Mouse (Mus musculus): ENCODE measurements at regions not wholly inside any gene's neighbourhood (a gene's known extent, or its start where the extent isn't known, plus 50 kb on each side); places are given as distances from the start of the nearest gene placed in this dataset.

DNA sequence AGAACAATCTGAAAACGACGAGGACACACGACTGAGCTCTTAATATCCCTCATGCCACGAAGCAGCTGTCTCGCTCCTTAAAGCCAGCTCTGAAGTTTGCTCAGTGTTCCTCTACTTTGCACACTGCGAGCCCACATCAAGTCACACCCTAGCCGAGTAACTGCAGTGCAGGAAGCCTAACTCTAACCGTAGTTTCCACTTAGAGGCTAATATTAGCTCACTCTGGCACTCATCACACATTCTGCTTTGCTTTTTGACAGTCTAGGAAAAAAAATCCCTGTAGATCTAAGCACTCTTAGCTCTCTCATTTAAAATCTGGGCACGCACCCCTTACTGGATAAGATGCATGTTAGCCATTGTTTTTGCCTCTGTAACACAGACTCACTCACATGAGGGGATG, 195.0 kb downstream of the Gpat3 start:
- Histone ChIP-seq H3K27ac (ENCODE audit: low read depth) (no peak overlapping the region), H3K9ac (ENCODE audit: low read length) (no peak overlapping the region), H3K4me1 (replicated peaks; ENCODE audit: control insufficient read depth, insufficient read depth, low read length) (no peaks in the 10 kb centered on the region), H3K27me3 (replicated peaks; ENCODE audit: control insufficient read depth, insufficient read depth, low read length) (no peaks in the 10 kb centered on the region), H3K36me3 (ENCODE audit: control insufficient read depth, insufficient read depth, low read length) (no peaks in the 10 kb centered on the region), H3K9me3 (ENCODE audit: control insufficient read depth, low read length) (no peaks in the 10 kb centered on the region), H3K4me2 (ENCODE audit: low read length) (no peak overlapping the region), H3K4me3 (ENCODE audit: low read depth, low read length) (no peak overlapping the region)
- 75% methylated on average over 9 of the region's 9 CpGs for WGBS
- DNase-seq (ENCODE audit: low spot score), result no peak
- no peak for ATAC-seq (replicated peaks; ENCODE audit: low FRiP score, low TSS enrichment, low read depth)

DNA sequence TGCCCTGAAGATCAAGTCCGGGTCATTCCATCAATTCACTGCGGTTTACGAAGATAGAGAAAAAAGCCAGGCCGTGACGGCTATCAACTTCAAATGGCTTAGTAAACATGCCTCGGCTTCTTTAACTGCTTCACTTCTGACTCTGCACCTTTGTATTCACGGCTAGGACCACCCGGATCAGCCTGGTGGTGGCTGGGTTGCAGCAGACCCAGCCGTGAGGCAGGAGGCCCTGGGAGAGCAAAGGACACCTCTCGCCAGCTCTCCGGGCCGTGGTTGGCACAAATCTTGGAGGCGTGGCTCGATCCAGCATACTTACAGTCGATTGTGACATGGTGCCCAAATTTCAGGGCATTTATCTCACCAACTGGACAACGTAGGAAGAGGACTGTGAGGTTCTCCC, 187.5 kb downstream of the Gpat3 start:
- Histone ChIP-seq H3K4me1 (replicated peaks; ENCODE audit: control insufficient read depth, insufficient read depth, low read length) (no peaks in the 10 kb centered on the region), H3K9ac (ENCODE audit: low read length) (no peak overlapping the region), H3K27ac (ENCODE audit: low read depth) (no peak overlapping the region), H3K27me3 (replicated peaks; ENCODE audit: control insufficient read depth, insufficient read depth, low read length) (no peaks in the 10 kb centered on the region), H3K36me3 (ENCODE audit: control insufficient read depth, insufficient read depth, low read length) (no peaks in the 10 kb centered on the region), H3K9me3 (ENCODE audit: control insufficient read depth, low read length) (no peaks in the 10 kb centered on the region), H3K4me3 (ENCODE audit: low read depth, low read length) (no peak overlapping the region), H3K4me2 (ENCODE audit: low read length) (no peak overlapping the region)
- no peak for ATAC-seq (replicated peaks; ENCODE audit: low FRiP score, low TSS enrichment, low read depth)
- WGBS, result 63% methylated on average over 16 of the region's 16 CpGs
- no peak for DNase-seq (ENCODE audit: low spot score)

DNA sequence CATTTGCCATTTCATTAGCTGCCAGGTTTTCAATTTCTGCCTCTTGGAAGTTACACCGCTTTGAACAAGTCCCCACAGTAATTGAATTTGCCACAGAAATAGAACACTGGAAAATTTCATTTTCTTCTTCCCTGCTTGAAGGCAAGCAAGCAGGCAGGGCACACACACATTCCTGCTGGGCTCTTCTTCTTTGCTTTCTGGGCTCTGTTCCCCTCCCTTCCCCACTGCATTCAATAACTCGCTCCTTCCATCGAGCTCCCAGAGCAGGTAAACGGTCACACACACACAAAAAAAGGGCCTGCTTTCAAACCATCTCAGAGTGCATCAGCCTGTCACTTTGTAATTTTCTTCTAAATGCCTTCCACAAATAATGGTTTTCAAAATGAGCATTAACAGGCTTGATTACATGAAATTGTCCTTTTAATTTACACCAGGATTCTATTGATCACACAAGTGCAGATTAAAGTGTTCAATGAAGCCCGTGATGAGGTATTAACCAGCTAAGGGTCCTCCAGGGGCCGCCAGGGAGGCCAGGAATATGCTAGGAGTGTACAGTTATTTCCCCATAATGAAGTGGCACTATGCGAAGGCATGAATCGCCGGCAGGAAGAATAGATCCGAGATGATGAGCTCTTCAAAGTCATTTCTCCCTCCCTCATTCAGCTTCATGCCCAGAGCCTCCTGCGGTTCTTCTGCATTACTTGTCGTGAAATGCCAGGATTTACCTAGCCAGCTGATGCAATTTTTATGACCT, 186.8 kb downstream of the Gpat3 start:
- ATAC-seq (replicated peaks; ENCODE audit: low FRiP score, low TSS enrichment, low read depth) (no peak), DNase-seq (ENCODE audit: low spot score) (no peak)
- Histone ChIP-seq H3K27ac (ENCODE audit: low read depth) (no peak overlapping the region), H3K27me3 (replicated peaks; ENCODE audit: control insufficient read depth, insufficient read depth, low read length) (no peaks in the 10 kb centered on the region), H3K36me3 (ENCODE audit: control insufficient read depth, insufficient read depth, low read length) (no peaks in the 10 kb centered on the region), H3K4me3 (ENCODE audit: low read depth, low read length) (no peak overlapping the region), H3K4me1 (replicated peaks; ENCODE audit: control insufficient read depth, insufficient read depth, low read length) (no peaks in the 10 kb centered on the region), H3K9me3 (ENCODE audit: control insufficient read depth, low read length) (no peaks in the 10 kb centered on the region), H3K4me2 (ENCODE audit: low read length) (no peak overlapping the region), H3K9ac (ENCODE audit: low read length) (no peak overlapping the region)
- WGBS, result 70% methylated on average over 12 of the region's 12 CpGs

DNA sequence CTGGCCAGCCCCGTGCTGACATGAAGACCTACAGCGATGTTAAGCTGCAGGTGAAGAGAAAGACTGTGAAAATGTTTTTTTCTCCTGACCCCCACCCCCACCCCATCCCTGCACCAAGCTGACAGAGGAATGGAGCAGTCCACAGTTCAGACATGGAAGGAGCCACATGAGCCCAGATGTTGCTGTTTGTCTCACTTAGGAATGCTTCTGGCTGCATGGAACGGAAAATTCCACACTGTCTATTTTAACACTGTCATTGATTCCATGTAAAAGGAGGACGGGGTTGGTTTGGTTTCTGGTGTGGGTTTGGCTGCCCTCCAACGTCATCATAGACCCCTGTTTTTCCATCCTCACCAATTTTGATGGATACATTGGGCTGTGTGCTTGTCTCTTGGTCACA, 179.3 kb downstream of the Gpat3 start:
- Histone ChIP-seq H3K27ac (ENCODE audit: low read depth) (no peak overlapping the region), H3K27me3 (replicated peaks; ENCODE audit: control insufficient read depth, insufficient read depth, low read length) (no peaks in the 10 kb centered on the region), H3K36me3 (ENCODE audit: control insufficient read depth, insufficient read depth, low read length) (no peaks in the 10 kb centered on the region), H3K4me3 (ENCODE audit: low read depth, low read length) (no peak overlapping the region), H3K4me1 (replicated peaks; ENCODE audit: control insufficient read depth, insufficient read depth, low read length) (no peaks in the 10 kb centered on the region), H3K9ac (ENCODE audit: low read length) (no peak overlapping the region), H3K4me2 (ENCODE audit: low read length) (no peak overlapping the region), H3K9me3 (ENCODE audit: control insufficient read depth, low read length) (no peaks in the 10 kb centered on the region)
- WGBS, result 74% methylated on average over 5 of the region's 5 CpGs
- DNase-seq (ENCODE audit: low spot score), result no peak
- no peak for ATAC-seq (replicated peaks; ENCODE audit: low FRiP score, low TSS enrichment, low read depth)

DNA sequence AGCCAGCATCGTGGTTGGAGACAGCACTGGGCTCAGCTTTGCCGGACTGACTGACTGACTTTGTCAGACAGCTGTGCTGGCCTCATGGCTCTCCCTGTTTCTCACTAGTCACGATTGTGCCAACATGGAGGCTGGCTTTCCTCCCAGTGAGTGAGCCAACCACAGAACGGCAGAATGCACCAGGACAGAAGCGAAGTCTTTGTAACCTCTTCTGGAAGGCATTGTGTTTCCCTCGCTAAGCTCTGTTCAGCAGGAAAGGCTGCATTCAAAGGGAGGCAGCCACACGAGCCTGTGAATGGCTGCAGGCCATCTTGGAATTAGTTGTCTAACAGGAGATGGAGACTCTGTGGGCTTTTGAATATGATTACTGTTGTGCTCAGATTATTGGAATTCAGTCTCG, 178.3 kb downstream of the Gpat3 start:
- 84% methylated on average over 8 of the region's 8 CpGs for WGBS
- no peaks in the 10 kb centered on the region for H3K36me3 ChIP-seq (ENCODE audit: control insufficient read depth, insufficient read depth, low read length)
- no peak for ATAC-seq (replicated peaks; ENCODE audit: low FRiP score, low TSS enrichment, low read depth)
- no peaks in the 10 kb centered on the region for H3K9me3 ChIP-seq (ENCODE audit: control insufficient read depth, low read length)
- no peaks in the 10 kb centered on the region for H3K27me3 ChIP-seq (replicated peaks; ENCODE audit: control insufficient read depth, insufficient read depth, low read length)
- no peak overlapping the region for H3K9ac ChIP-seq (ENCODE audit: low read length)
- H3K27ac ChIP-seq (ENCODE audit: low read depth), result no peak overlapping the region
- no peak for DNase-seq (ENCODE audit: low spot score)
- H3K4me3 ChIP-seq (ENCODE audit: low read depth, low read length), result no peak overlapping the region
- no peak overlapping the region for H3K4me2 ChIP-seq (ENCODE audit: low read length)
- no peaks in the 10 kb centered on the region for H3K4me1 ChIP-seq (replicated peaks; ENCODE audit: control insufficient read depth, insufficient read depth, low read length)

DNA sequence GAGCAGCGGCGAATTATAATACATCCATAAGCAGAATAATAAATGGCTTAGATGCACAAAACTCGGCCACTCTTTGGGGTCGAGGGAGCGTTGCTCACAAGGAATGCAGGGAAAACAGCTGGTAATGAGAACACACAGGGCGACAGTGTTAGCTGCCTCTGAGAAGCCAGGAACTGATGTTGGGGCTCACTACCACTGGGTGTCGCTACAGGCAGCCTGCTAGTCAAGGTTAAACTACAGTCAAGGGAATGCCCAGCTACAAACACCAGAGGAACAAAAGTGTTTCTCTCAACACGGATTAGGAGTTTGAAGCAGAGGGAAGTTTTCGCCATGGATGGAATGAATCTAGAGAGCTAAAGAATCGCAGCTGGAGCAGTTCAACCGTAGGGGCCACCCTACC, 175.3 kb downstream of the Gpat3 start:
- 11% methylated on average over 11 of the region's 11 CpGs for WGBS
- ATAC-seq (replicated peaks; ENCODE audit: low FRiP score, low TSS enrichment, low read depth), result peak; percentile 68
- H3K9me3 ChIP-seq (ENCODE audit: control insufficient read depth, low read length), result no peaks in the 10 kb centered on the region

DNA sequence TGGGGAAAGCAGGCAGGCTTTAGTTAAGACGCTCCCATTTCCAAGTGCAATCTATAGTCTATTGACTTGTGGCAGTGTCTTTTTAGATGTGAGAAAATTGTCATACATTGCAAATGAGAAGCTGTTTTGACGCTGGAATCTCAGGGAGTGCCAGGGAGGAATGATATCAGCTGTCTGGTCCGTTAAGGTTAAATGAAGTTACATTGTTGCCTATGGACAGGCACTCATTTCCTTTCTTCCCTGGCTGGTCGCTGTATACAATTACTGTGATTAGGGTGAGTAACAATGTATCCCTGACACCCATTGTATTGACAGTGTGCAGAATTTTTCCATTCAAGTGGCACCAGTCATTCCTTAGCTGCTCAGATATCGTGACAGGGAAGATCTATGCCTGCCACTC, 168.3 kb downstream of the Gpat3 start:
- Histone ChIP-seq H3K4me3 (ENCODE audit: low read depth, low read length) (no peak overlapping the region), H3K27me3 (replicated peaks; ENCODE audit: control insufficient read depth, insufficient read depth, low read length) (no peaks in the 10 kb centered on the region), H3K4me2 (ENCODE audit: low read length) (no peak overlapping the region), H3K4me1 (replicated peaks; ENCODE audit: control insufficient read depth, insufficient read depth, low read length) (no peaks in the 10 kb centered on the region), H3K27ac (ENCODE audit: low read depth) (no peak overlapping the region), H3K36me3 (ENCODE audit: control insufficient read depth, insufficient read depth, low read length) (no peaks in the 10 kb centered on the region), H3K9me3 (ENCODE audit: control insufficient read depth, low read length) (no peaks in the 10 kb centered on the region), H3K9ac (ENCODE audit: low read length) (no peak overlapping the region)
- ATAC-seq (replicated peaks; ENCODE audit: low FRiP score, low TSS enrichment, low read depth) (no peak), DNase-seq (ENCODE audit: low spot score) (no peak)
- WGBS, result 79% methylated on average over 5 of the region's 5 CpGs

More for the DNA sequence above, 175.3 kb downstream of the Gpat3 start:
- Histone ChIP-seq H3K27me3 (replicated peaks; ENCODE audit: control insufficient read depth, insufficient read depth, low read length) (no peaks in the 10 kb centered on the region), H3K27ac (ENCODE audit: low read depth) (no peak overlapping the region), H3K4me1 (replicated peaks; ENCODE audit: control insufficient read depth, insufficient read depth, low read length) (no peaks in the 10 kb centered on the region), H3K9ac (ENCODE audit: low read length) (no peak overlapping the region), H3K4me2 (ENCODE audit: low read length) (no peak overlapping the region), H3K4me3 (ENCODE audit: low read depth, low read length) (no peak overlapping the region), H3K36me3 (ENCODE audit: control insufficient read depth, insufficient read depth, low read length) (no peaks in the 10 kb centered on the region)
- peak; percentile 88 for DNase-seq (ENCODE audit: low spot score)

DNA sequence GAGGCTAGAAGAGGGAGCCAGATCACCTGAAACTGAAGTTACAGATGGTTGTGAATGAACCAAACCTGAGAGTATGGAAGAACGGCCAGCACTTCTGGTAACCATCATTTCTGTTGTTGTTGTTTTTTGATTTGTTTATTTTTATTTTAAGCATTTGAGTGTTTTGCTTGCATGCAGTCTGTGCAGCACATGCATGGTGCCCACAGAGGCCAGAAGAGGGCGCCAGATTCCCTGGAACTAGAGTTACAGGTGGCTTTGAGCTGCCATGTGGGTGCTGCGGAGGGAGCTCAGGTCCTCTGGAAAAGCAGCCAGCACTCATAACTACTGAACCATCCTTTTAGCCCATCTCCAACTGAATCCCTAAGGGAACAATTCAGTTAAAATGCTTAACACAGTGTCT, 159.7 kb downstream of the Gpat3 start:
- no peaks in the 10 kb centered on the region for H3K27me3 ChIP-seq (replicated peaks; ENCODE audit: control insufficient read depth, insufficient read depth, low read length)
- H3K9ac ChIP-seq (ENCODE audit: low read length), result no peak overlapping the region
- no peaks in the 10 kb centered on the region for H3K4me1 ChIP-seq (replicated peaks; ENCODE audit: control insufficient read depth, insufficient read depth, low read length)
- ATAC-seq (replicated peaks; ENCODE audit: low FRiP score, low TSS enrichment, low read depth) (no peak), DNase-seq (ENCODE audit: low spot score) (no peak)
- no peaks in the 10 kb centered on the region for H3K36me3 ChIP-seq (ENCODE audit: control insufficient read depth, insufficient read depth, low read length)
- H3K9me3 ChIP-seq (ENCODE audit: control insufficient read depth, low read length), result no peaks in the 10 kb centered on the region
- H3K4me2 ChIP-seq (ENCODE audit: low read length), result no peak overlapping the region
- no peak overlapping the region for H3K27ac ChIP-seq (ENCODE audit: low read depth)
- no peak overlapping the region for H3K4me3 ChIP-seq (ENCODE audit: low read depth, low read length)
- WGBS, result 69% methylated on average over 3 of the region's 3 CpGs

DNA sequence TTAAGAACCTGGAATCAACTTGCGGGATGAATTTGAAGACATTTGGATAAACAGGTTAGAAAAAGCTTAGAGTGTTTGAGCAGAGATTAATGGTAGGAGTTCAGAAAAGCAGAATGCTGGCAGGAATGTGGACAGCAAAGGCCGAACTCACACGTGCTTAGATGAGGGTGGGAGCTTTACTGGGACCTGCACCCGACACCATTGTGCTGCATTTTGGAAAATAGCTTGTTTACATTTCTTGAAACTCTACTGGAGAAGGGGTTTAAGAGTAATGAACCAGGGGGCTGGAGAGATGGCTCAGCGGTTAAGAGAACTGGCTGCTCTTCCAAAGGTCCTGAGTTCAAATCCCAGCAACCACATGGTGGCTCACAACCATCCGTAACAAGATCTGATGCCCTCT, 154.9 kb downstream of the Gpat3 start:
- H3K27ac ChIP-seq (ENCODE audit: low read depth), result no peak overlapping the region
- ATAC-seq (replicated peaks; ENCODE audit: low FRiP score, low TSS enrichment, low read depth) (no peak), DNase-seq (ENCODE audit: low spot score) (no peak)
- no peak overlapping the region for H3K4me2 ChIP-seq (ENCODE audit: low read length)
- H3K9ac ChIP-seq (ENCODE audit: low read length), result no peak overlapping the region
- H3K9me3 ChIP-seq (ENCODE audit: control insufficient read depth, low read length), result no peaks in the 10 kb centered on the region
- H3K27me3 ChIP-seq (replicated peaks; ENCODE audit: control insufficient read depth, insufficient read depth, low read length), result no peaks in the 10 kb centered on the region
- H3K4me1 ChIP-seq (replicated peaks; ENCODE audit: control insufficient read depth, insufficient read depth, low read length), result no peaks in the 10 kb centered on the region
- WGBS, result 77% methylated on average over 6 of the region's 6 CpGs
- no peaks in the 10 kb centered on the region for H3K36me3 ChIP-seq (ENCODE audit: control insufficient read depth, insufficient read depth, low read length)
- H3K4me3 ChIP-seq (ENCODE audit: low read depth, low read length), result no peak overlapping the region
